Mouse (Mus musculus): Measurements from ENCODE around the gene Wwc2.

GRCm38 (mm10) chr8:47948836-47949235 lies 41.9 kb downstream of the Wwc2 start:
- TF ChIP-seq POLR2A (IDR thresholded peaks at IDR 0.05; ENCODE audit: extremely low read depth, insufficient read depth, low read length) = no peak
- no peak for TF ChIP-seq CTCF (IDR thresholded peaks at IDR 0.05; ENCODE audit: extremely low read depth, insufficient read depth, low read length)
